Mouse (Mus musculus) limb, embryonic 11.5 days (tissue): Measurements from ENCODE around the gene Capns1. TPM values are rescaled to one million over a fixed set of nuclear protein-coding genes. Genes with fewer than 3 reads are reported as not detected.
A peak's percentile ranks its signal among the peaks of the same experiment; 100 is the strongest.
"Not testable (repeated sequence)": the region's sequence is repeated elsewhere in the genome, so short reads cannot be mapped to it uniquely, and the experiment has no call there.

Source experiments
- ATAC-seq: fragments of 200-750 bp; cut with Nextera tagmentation; 2 replicates; pipeline ENCODE4 v1.8.0; 2017; ENCODE audit warnings: low read depth; ENCODE audit not compliant: insufficient number of reproducible peaks, low FRiP score, low TSS enrichment
- DNase-seq: peaks from one replicate; pipeline ENCODE4 v3.0.0-alpha.2; 2015; ENCODE audit warnings: low spot score
- H3K27ac ChIP-seq: fragments of 300-500 bp; sonication (generic); replicated peaks from 2 replicates; pipeline ENCODE4 v1.5.1; 2014; ENCODE audit warnings: low read depth, mild to moderate bottlenecking, low read length
- H3K27me3 ChIP-seq: fragments of 300-500 bp; sonication (generic); 2 replicates; pipeline ENCODE4 v1.6.1; 2014; ENCODE audit warnings: mild to moderate bottlenecking, low read length, mixed read lengths; ENCODE audit not compliant: control insufficient read depth, insufficient read depth
- H3K36me3 ChIP-seq: fragments of 300-500 bp; sonication (generic); 2 replicates; pipeline ENCODE4 v1.6.1; 2014; ENCODE audit warnings: mild to moderate bottlenecking, low read length, moderate library complexity, mixed read lengths; ENCODE audit not compliant: control insufficient read depth, insufficient read depth
- H3K4me1 ChIP-seq: fragments of 300-500 bp; sonication (generic); 2 replicates; pipeline ENCODE4 v1.6.1; 2014; ENCODE audit warnings: low read length, mixed read lengths; ENCODE audit not compliant: control insufficient read depth, insufficient read depth
- H3K4me2 ChIP-seq: fragments of 300-500 bp; sonication (generic); 2 replicates; pipeline ENCODE4 v1.6.1; 2014; ENCODE audit warnings: low read depth, mild to moderate bottlenecking, moderate library complexity; ENCODE audit not compliant: severe bottlenecking
- H3K4me3 ChIP-seq: fragments of 300-500 bp; sonication (generic); 2 replicates; pipeline ENCODE4 v1.5.1; 2014; ENCODE audit warnings: low read depth, low read length
- H3K9ac ChIP-seq: fragments of 300-500 bp; sonication (generic); 2 replicates; pipeline ENCODE4 v1.6.1; 2014; ENCODE audit warnings: mild to moderate bottlenecking, low read length
- H3K9me3 ChIP-seq: fragments of 300-500 bp; sonication (generic); 2 replicates; pipeline ENCODE4 v1.6.1; 2016; ENCODE audit warnings: low read length; ENCODE audit not compliant: control insufficient read depth
- WGBS: fragments of 180-500 bp; shearing (Covaris S2); extraction: QIAGEN DNeasy Blood & Tissue Kit; methylation state at CpG from one replicate; pipeline ENCODE4 v1.1.7; 2014; 5-methylcytosine and 5-hydroxymethylcytosine counted together
- polyA plus RNA-seq: library from polyadenylated mRNA; unstranded; fragments of >200 nt; fragmentation: Nextera tagmentation; extraction: Ambion mirVana; gene quantifications from 2 replicates; pipeline ENCODE4 v1.2.1, GENCODE M21; 2014

Capns1 gene
- polyA plus RNA-seq, 1 experiment from 2014 or later = 53.7 TPM

- DNase-seq = no peak
- Histone ChIP-seq H3K27me3 (no peaks in the 10 kb centered on the region), H3K36me3 (peaks cover 13% of the 10 kb centered on the region), H3K9me3 (no peaks in the 10 kb centered on the region), H3K9ac (no peak overlapping the region), H3K4me2 (no peak overlapping the region; the same call in 1 of the 2 replicates), H3K4me3 (no peak overlapping the region), H3K27ac (no peak overlapping the region), H3K4me1 (peaks cover 10% of the 10 kb centered on the region)
- WGBS = 89% methylated on average over 12 of the region's 12 CpGs
- no peak for ATAC-seq
These were observed 6.5 kb downstream of the Capns1 start for GRCm38 (mm10) chr7:30192088-30192487.

GRCm38 (mm10) chr7:30189116-30189491, 9.5 kb downstream of the Capns1 start:
- DNase-seq (no peak), ATAC-seq (no peak)
- no peak overlapping the region for H3K9ac ChIP-seq
- no peaks in the 10 kb centered on the region for H3K27me3 ChIP-seq
- peaks cover 22% of the 10 kb centered on the region for H3K36me3 ChIP-seq
- WGBS = 81% methylated on average over 4 of the region's 4 CpGs
- H3K4me2 ChIP-seq = no peak overlapping the region
- no peak overlapping the region for H3K4me3 ChIP-seq
- peaks cover 7% of the 10 kb centered on the region for H3K4me1 ChIP-seq
- H3K27ac ChIP-seq = no peak overlapping the region
- H3K9me3 ChIP-seq = no peaks in the 10 kb centered on the region

GRCm38 (mm10) chr7:30188344-30189115, 10.1 kb downstream of the Capns1 start:
- no peak for ATAC-seq

GRCm38 (mm10) chr7:30184641-30185348, 13.8 kb downstream of the Capns1 start:
- Histone ChIP-seq H3K9me3 (no peaks in the 10 kb centered on the region), H3K36me3 (peaks cover 16% of the 10 kb centered on the region), H3K9ac (no peak overlapping the region), H3K27me3 (no peaks in the 10 kb centered on the region), H3K27ac (no peak overlapping the region), H3K4me2 (no peak overlapping the region; the same call in 1 of the 2 replicates), H3K4me3 (no peak overlapping the region), H3K4me1 (no peaks in the 10 kb centered on the region)
- DNase-seq (no peak), ATAC-seq (no peak)
- WGBS = 70% methylated on average over 13 of the region's 13 CpGs

More at GRCm38 (mm10) chr7:30188344-30189115, 10.1 kb downstream of the Capns1 start:
- H3K9me3 ChIP-seq = no peaks in the 10 kb centered on the region
- H3K4me1 ChIP-seq = peaks cover 7% of the 10 kb centered on the region
- no peak overlapping the region for H3K4me3 ChIP-seq
- DNase-seq = no peak
- H3K27ac ChIP-seq = no peak overlapping the region
- no peak overlapping the region for H3K9ac ChIP-seq
- peaks cover 22% of the 10 kb centered on the region for H3K36me3 ChIP-seq
- no peaks in the 10 kb centered on the region for H3K27me3 ChIP-seq
- WGBS = 73% methylated on average over 12 of the region's 12 CpGs
- H3K4me2 ChIP-seq = no peak overlapping the region

GRCm38 (mm10) chr7:30183879-30184289, 14.7 kb downstream of the Capns1 start, which contains the start of gene Cox7a1:
Cox7a1 (plus strand) TSS chr7:30184144.
- Histone ChIP-seq H3K4me3 (no peak within 1 kb of the TSS), H3K36me3 (peaks cover 14% of the 10 kb centered on the region), H3K4me1 (no peaks in the 10 kb centered on the region), H3K9me3 (no peaks in the 10 kb centered on the region), H3K27ac (no peak within 1 kb of the TSS), H3K27me3 (no peaks in the 10 kb centered on the region), H3K4me2 (peak within 1 kb of the TSS; percentile 32), H3K9ac (no peak within 1 kb of the TSS)
- DNase-seq (peak; percentile 73), ATAC-seq (peak; percentile 37; the same call in 1 of the 2 replicates)
- under 1% methylated on average over 11 of the region's 11 CpGs for WGBS

GRCm38 (mm10) chr7:30183189-30183588, 15.4 kb downstream of the Capns1 start:
- H3K27ac ChIP-seq, H3K9me3 ChIP-seq, H3K4me1 ChIP-seq, ATAC-seq, H3K27me3 ChIP-seq, H3K9ac ChIP-seq, H3K4me3 ChIP-seq, H3K4me2 ChIP-seq, DNase-seq: not testable (repeated sequence)
- H3K36me3 ChIP-seq = peaks cover 16% of the 10 kb centered on the region
- 67% methylated on average over 7 of the region's 7 CpGs for WGBS

- H3K36me3 ChIP-seq = peaks cover 11% of the 10 kb centered on the region
- not testable (repeated sequence) for ATAC-seq, H3K27me3 ChIP-seq, H3K4me2 ChIP-seq, H3K27ac ChIP-seq, H3K9ac ChIP-seq, H3K4me3 ChIP-seq, H3K9me3 ChIP-seq, DNase-seq, H3K4me1 ChIP-seq
- WGBS = 95% methylated on average over 9 of the region's 10 CpGs
These were observed 16.7 kb downstream of the Capns1 start for GRCm38 (mm10) chr7:30181929-30182328.

- 3% methylated on average over 4 of the region's 4 CpGs for WGBS
- Histone ChIP-seq H3K9me3 (no peaks in the 10 kb centered on the region), H3K36me3 (peaks cover 6% of the 10 kb centered on the region; the same call in 1 of the 2 replicates), H3K4me2 (no peak overlapping the region), H3K4me1 (no peaks in the 10 kb centered on the region), H3K4me3 (0 out of 2 replicates have a peak overlapping the region, but pooled peaks have one; percentile 5), H3K27me3 (no peaks in the 10 kb centered on the region), H3K27ac (no peak overlapping the region), H3K9ac (no peak overlapping the region)
- DNase-seq = peak; percentile 85
- ATAC-seq = no peak
These were observed 17.3 kb downstream of the Capns1 start for GRCm38 (mm10) chr7:30181308-30181707.
